Mouse (Mus musculus): Measurements from ENCODE around the gene Ranbp1.

DNA sequence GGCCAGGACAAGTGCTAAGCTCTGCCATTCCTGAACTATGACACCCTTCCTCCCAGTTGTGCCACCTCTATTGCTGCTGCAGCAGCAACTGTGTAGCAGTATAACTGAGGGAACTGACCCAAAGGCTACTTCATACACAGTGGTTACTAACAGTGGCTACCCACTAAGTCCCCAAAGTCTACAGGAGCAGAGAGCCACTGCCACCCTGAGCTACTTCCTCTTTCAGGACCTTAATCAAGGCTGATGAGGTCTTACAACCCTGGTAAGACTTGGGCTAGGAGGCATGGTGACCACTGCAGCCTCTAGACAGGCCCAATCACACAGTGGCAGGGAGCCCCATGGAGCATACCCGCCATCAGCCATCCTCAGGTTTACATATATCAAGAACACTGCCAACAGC, 46.5 kb downstream of the Ranbp1 start:
- TF ChIP-seq TAL1 (IDR thresholded peaks at IDR 0.05; ENCODE audit: low read length) (no peak), GATA1 (IDR thresholded peaks at IDR 0.05; ENCODE audit: low read length) (no peak)
